Mouse (Mus musculus) MEL (cell line): ENCODE results near the gene Hist2h4.

Experiments
- CHD1 ChIP-seq: IDR thresholded peaks from 2 replicates; pipeline ENCODE4 v1.6.1; 2012; ENCODE audit warnings: low read depth, mild to moderate bottlenecking, inconsistent platforms, low read length, improper control_type of control experiment
- CTCF ChIP-seq, 3 experiments: IDR thresholded peaks in 2 of 3; conservative IDR thresholded peaks in 1 of 3; 2 replicates each; pipeline ENCODE4 v1.5.1; 2011 to 2012; ENCODE audit warnings: low read length in 3 of 3, low read depth in 2 of 3, mild to moderate bottlenecking in 2 of 3, improper control_type of control experiment in 1 of 3, inconsistent platforms in 1 of 3, mixed read lengths in 1 of 3, moderate library complexity in 1 of 3; ENCODE audit not compliant: control insufficient read depth in 1 of 3, insufficient read depth in 1 of 3, poor library complexity in 1 of 3, severe bottlenecking in 1 of 3
- EP300 ChIP-seq, 2 experiments: IDR thresholded peaks; 2 replicates each; pipeline ENCODE4 v1.6.1; 2011; ENCODE audit warnings: improper control_type of control experiment in 2 of 2, low read length in 2 of 2, low read depth in 1 of 2, mild to moderate bottlenecking in 1 of 2
- HCFC1 ChIP-seq: IDR thresholded peaks from 2 replicates; pipeline ENCODE4 v1.6.1; 2012; ENCODE audit warnings: low read depth, mild to moderate bottlenecking, inconsistent platforms, low read length, improper control_type of control experiment, moderate library complexity
- MXI1 ChIP-seq: IDR thresholded peaks from 2 replicates; pipeline ENCODE4 v1.6.1; 2011; ENCODE audit warnings: mild to moderate bottlenecking, low read depth, low read length, improper control_type of control experiment
- POLR2A ChIP-seq, 2 experiments: IDR thresholded peaks; 2 replicates each; pipeline ENCODE4 v1.6.1; 2011 to 2012; ENCODE audit warnings: low read length in 2 of 2, mild to moderate bottlenecking in 2 of 2, control low read depth in 1 of 2, improper control_type of control experiment in 1 of 2, low read depth in 1 of 2, moderate library complexity in 1 of 2; ENCODE audit not compliant: control insufficient read depth in 1 of 2, insufficient read depth in 1 of 2, poor library complexity in 1 of 2
- TAL1 ChIP-seq: IDR thresholded peaks from 2 replicates; pipeline ENCODE4 v1.6.1; 2012; ENCODE audit warnings: mild to moderate bottlenecking, inconsistent platforms, low read length, moderate library complexity, mixed read lengths
- UBTF ChIP-seq: IDR thresholded peaks from 2 replicates; pipeline ENCODE4 v1.6.1; 2012; ENCODE audit warnings: low read depth, mild to moderate bottlenecking, inconsistent platforms, low read length, improper control_type of control experiment, moderate library complexity, borderline replicate concordance; ENCODE audit not compliant: insufficient read depth
- USF1 ChIP-seq: IDR thresholded peaks from 2 replicates; pipeline ENCODE4 v1.6.1; 2014; ENCODE audit warnings: low read depth, mild to moderate bottlenecking, inconsistent platforms, low read length, improper control_type of control experiment, moderate library complexity

- TF ChIP-seq CHD1 (no peak), POLR2A (IDR thresholded peaks at IDR 0.05; ENCODE audit: control insufficient read depth in 1 of 2, insufficient read depth in 1 of 2, low read depth in 1 of 2, low read length in 2 of 2, poor library complexity in 1 of 2) (peak in 1 of 2 experiments; percentile 17; a peak in 1 of 4 replicates), CTCF (IDR thresholded peaks at IDR 0.05 in 2 of 3, conservative IDR thresholded peaks at IDR 0.05 in 1 of 3; ENCODE audit: control insufficient read depth in 1 of 3, insufficient read depth in 1 of 3, low read depth in 2 of 3, low read length in 3 of 3, poor library complexity in 1 of 3, severe bottlenecking in 1 of 3) (no peak), HCFC1 (no peak), TAL1 (no peak), USF1 (no peak), MXI1 (no peak), EP300 (IDR thresholded peaks at IDR 0.05; ENCODE audit: low read depth in 1 of 2, low read length in 2 of 2) (no peak), UBTF (no peak)
These were observed 46.3 kb upstream of the Hist2h4 start for GRCm38 (mm10) chr3:96309441-96309840.
